Mouse (Mus musculus): ENCODE measurements at regions not wholly inside any gene's neighbourhood (a gene's known extent, or its start where the extent isn't known, plus 50 kb on each side); places are given as distances from the start of the nearest gene placed in this dataset.

- Histone ChIP-seq H3K4me1 (peaks cover 3% of the 10 kb centered on the region), H3K4me2 (no peak overlapping the region), H3K9ac (no peak overlapping the region), H3K36me3 (no peaks in the 10 kb centered on the region), H3K27me3 (replicated peaks) (no peaks in the 10 kb centered on the region), H3K9me3 (replicated peaks) (no peaks in the 10 kb centered on the region), H3K4me3 (no peak overlapping the region), H3K27ac (no peak overlapping the region)
- 55% methylated on average over 3 of the region's 3 CpGs for WGBS (ENCODE audit: insufficient replicate concordance)
- ATAC-seq, result no peak
These were observed 186.8 kb downstream of the Gm10260 start for GRCm38 (mm10) chr13:97573601-97574000.

DNA sequence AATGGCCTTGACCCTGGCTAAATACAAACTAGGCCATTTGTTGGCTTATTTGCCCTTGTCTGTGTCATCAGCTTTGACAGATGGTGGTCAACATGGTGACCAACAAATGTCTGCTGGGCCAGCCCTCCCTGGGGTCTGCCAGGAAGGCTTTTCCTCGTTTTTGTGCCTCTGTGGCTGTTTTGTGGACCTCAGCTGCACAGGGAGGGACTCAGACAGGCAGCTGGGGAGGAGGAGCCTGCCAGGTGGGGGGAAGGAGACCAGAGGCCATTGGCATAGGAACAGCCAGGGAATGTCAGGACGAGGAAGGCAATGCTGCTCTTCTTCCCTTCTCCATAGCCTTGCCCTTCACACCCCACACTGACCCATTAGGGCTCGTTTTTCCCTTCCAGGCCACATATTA lies 188.1 kb downstream of the Gm10260 start:
- Histone ChIP-seq H3K4me2 (no peak overlapping the region), H3K27me3 (replicated peaks) (no peaks in the 10 kb centered on the region), H3K4me1 (no peaks in the 10 kb centered on the region), H3K4me3 (no peak overlapping the region), H3K9me3 (replicated peaks) (no peaks in the 10 kb centered on the region), H3K9ac (no peak overlapping the region), H3K27ac (no peak overlapping the region), H3K36me3 (no peaks in the 10 kb centered on the region)
- 46% methylated on average over 3 of the region's 3 CpGs for WGBS (ENCODE audit: insufficient replicate concordance)
- no peak for ATAC-seq

GRCm38 (mm10) chr13:97570009-97570408 lies 190.4 kb downstream of the Gm10260 start:
- Histone ChIP-seq H3K27ac (no peak overlapping the region), H3K4me2 (no peak overlapping the region), H3K4me3 (no peak overlapping the region), H3K9ac (no peak overlapping the region), H3K4me1 (no peaks in the 10 kb centered on the region), H3K27me3 (replicated peaks) (no peaks in the 10 kb centered on the region), H3K36me3 (no peaks in the 10 kb centered on the region), H3K9me3 (replicated peaks) (no peaks in the 10 kb centered on the region)
- ATAC-seq, result no peak
- 20% methylated on average over 1 of the region's 1 CpGs for WGBS (ENCODE audit: insufficient replicate concordance)

DNA sequence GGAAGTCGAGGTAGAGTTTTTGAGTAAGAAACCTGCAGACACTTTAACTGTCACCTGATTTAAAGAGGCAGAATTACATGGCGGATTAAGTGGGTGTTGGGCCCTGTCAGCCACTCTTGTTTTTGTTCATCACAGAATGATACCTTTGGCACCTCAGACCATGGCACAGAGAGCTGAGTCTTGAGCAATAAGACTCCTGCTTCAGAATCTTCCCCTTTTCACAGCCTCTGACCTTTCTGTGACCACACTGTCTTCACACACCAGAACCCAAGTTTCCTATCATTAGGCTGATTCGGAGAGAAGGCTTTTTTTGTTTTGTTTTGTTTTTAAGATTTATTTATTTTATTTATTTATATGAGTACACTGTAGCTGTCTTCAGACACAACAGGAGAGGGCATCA lies 192.8 kb downstream of the Gm10260 start:
- no peak for ATAC-seq
- 56% methylated on average over 3 of the region's 3 CpGs for WGBS (ENCODE audit: insufficient replicate concordance)
- no peak overlapping the region for H3K4me2 ChIP-seq
- H3K4me3 ChIP-seq, result no peak overlapping the region
- no peak overlapping the region for H3K9ac ChIP-seq
- H3K27me3 ChIP-seq (replicated peaks), result no peaks in the 10 kb centered on the region
- H3K27ac ChIP-seq, result no peak overlapping the region
- H3K4me1 ChIP-seq, result no peaks in the 10 kb centered on the region
- H3K36me3 ChIP-seq, result no peaks in the 10 kb centered on the region
- no peaks in the 10 kb centered on the region for H3K9me3 ChIP-seq (replicated peaks)

- no peak overlapping the region for H3K27ac ChIP-seq
- no peak for ATAC-seq
- 69% methylated on average over 7 of the region's 7 CpGs for WGBS (ENCODE audit: insufficient replicate concordance)
These were observed 194.4 kb downstream of the Gm10260 start for GRCm38 (mm10) chr13:97566071-97566470.

DNA sequence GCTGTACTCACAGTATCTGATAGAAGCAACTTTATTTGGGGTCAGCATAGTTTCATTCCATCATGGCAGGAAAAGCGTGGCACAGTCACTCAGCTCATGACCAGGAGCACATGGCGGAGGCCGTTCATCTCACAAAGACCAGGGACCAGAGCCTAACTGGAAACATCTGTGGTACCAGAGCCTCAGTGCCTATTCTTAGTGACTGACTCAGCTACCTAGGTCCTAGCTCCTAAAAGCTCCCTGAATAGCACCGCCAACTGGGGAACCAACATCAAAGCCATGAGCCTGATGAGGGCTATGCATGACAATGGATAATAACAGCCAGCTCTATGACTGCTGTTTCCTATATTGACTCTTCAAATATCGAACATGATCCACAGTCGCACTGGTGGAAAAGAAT lies 198.2 kb downstream of the Gm10260 start:
- H3K4me1 ChIP-seq, result no peaks in the 10 kb centered on the region
- no peak for ATAC-seq
- WGBS (ENCODE audit: insufficient replicate concordance), result 65% methylated on average over 6 of the region's 6 CpGs
- H3K4me2 ChIP-seq, result no peak overlapping the region
- no peak overlapping the region for H3K27ac ChIP-seq
- H3K9ac ChIP-seq, result no peak overlapping the region
- H3K9me3 ChIP-seq (replicated peaks), result no peaks in the 10 kb centered on the region
- no peaks in the 10 kb centered on the region for H3K36me3 ChIP-seq
- no peaks in the 10 kb centered on the region for H3K27me3 ChIP-seq (replicated peaks)
- no peak overlapping the region for H3K4me3 ChIP-seq

More at GRCm38 (mm10) chr13:97566071-97566470, 194.4 kb downstream of the Gm10260 start:
- Histone ChIP-seq H3K36me3 (no peaks in the 10 kb centered on the region), H3K9me3 (replicated peaks) (no peaks in the 10 kb centered on the region), H3K4me1 (no peaks in the 10 kb centered on the region), H3K27me3 (replicated peaks) (no peaks in the 10 kb centered on the region), H3K9ac (no peak overlapping the region), H3K4me2 (no peak overlapping the region), H3K4me3 (no peak overlapping the region)

DNA sequence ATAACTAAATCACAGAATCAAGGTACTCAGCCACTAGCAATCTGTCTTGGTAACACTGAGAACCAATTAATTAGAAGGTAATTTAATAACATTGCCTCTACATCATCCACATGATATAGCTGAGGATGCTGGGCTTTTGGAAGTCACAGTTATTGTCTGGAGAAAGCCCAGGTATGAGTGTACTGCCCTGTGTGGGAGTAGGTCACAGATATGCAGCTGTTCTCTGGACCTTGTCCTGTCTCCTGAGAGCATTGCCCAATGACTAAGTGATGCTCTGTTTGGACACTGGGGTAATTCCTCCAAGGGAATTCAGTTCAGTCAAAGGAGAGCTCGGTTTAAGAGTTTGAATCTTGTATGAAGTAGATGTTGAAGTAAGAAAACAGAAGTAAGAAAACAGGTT lies 199.6 kb downstream of the Gm10260 start:
- Histone ChIP-seq H3K4me2 (no peak overlapping the region), H3K27ac (no peak overlapping the region), H3K4me1 (no peaks in the 10 kb centered on the region), H3K36me3 (no peaks in the 10 kb centered on the region), H3K4me3 (no peak overlapping the region), H3K9me3 (replicated peaks) (no peaks in the 10 kb centered on the region), H3K9ac (no peak overlapping the region), H3K27me3 (replicated peaks) (no peaks in the 10 kb centered on the region)
- WGBS (ENCODE audit: insufficient replicate concordance), result 38% methylated on average over 1 of the region's 1 CpGs
- ATAC-seq, result no peak

GRCm38 (mm10) chr13:97559611-97560385 lies 200.6 kb downstream of the Gm10260 start:
- Histone ChIP-seq H3K36me3 (no peaks in the 10 kb centered on the region), H3K4me3 (no peak overlapping the region), H3K4me2 (no peak overlapping the region), H3K27me3 (replicated peaks) (no peaks in the 10 kb centered on the region), H3K4me1 (no peaks in the 10 kb centered on the region), H3K9me3 (replicated peaks) (no peaks in the 10 kb centered on the region), H3K9ac (no peak overlapping the region), H3K27ac (no peak overlapping the region)
- 62% methylated on average over 15 of the region's 15 CpGs for WGBS (ENCODE audit: insufficient replicate concordance)
- ATAC-seq, result no peak

DNA sequence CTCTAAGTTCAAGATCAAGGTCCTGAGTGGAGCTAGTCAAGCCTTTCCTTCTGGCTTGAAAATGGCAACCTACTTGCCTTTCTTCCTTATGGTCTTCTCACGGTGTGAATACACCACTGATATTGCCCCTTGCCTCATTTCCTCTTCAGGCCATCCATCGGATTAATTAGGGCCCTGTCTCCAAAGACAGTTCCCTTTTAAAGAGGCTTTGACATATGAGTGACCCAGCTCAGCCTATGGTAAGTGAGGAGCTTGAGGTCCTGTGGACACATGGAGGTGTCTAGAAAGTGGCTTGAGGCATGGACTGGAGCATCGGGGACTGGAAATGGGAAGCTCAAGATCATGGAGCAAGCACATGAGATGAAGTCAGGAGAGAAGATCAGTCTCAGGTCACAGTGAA lies 201.5 kb downstream of the Gm10260 start:
- 57% methylated on average over 3 of the region's 3 CpGs for WGBS (ENCODE audit: insufficient replicate concordance)
- no peak overlapping the region for H3K4me2 ChIP-seq
- no peak overlapping the region for H3K4me3 ChIP-seq
- no peak overlapping the region for H3K9ac ChIP-seq
- ATAC-seq, result no peak
- no peaks in the 10 kb centered on the region for H3K9me3 ChIP-seq (replicated peaks)
- no peak overlapping the region for H3K27ac ChIP-seq
- H3K36me3 ChIP-seq, result no peaks in the 10 kb centered on the region
- H3K27me3 ChIP-seq (replicated peaks), result no peaks in the 10 kb centered on the region
- H3K4me1 ChIP-seq, result no peaks in the 10 kb centered on the region

- Histone ChIP-seq H3K4me3 (no peak overlapping the region), H3K27me3 (replicated peaks) (no peaks in the 10 kb centered on the region), H3K9ac (no peak overlapping the region), H3K27ac (no peak overlapping the region), H3K9me3 (replicated peaks) (no peaks in the 10 kb centered on the region), H3K4me2 (no peak overlapping the region), H3K4me1 (no peaks in the 10 kb centered on the region), H3K36me3 (no peaks in the 10 kb centered on the region)
- no peak for ATAC-seq
- WGBS (ENCODE audit: insufficient replicate concordance), result 63% methylated on average over 3 of the region's 3 CpGs
These were observed 205.1 kb downstream of the Gm10260 start for GRCm38 (mm10) chr13:97555312-97555711.

- Histone ChIP-seq H3K27me3 (replicated peaks) (no peaks in the 10 kb centered on the region), H3K9me3 (replicated peaks) (no peaks in the 10 kb centered on the region), H3K4me3 (no peak overlapping the region), H3K36me3 (no peaks in the 10 kb centered on the region), H3K27ac (no peak overlapping the region), H3K4me2 (no peak overlapping the region), H3K9ac (no peak overlapping the region), H3K4me1 (no peaks in the 10 kb centered on the region)
- 47% methylated on average over 5 of the region's 5 CpGs for whole genome bisulfite sequencing (ENCODE audit: insufficient replicate concordance)
- ATAC-seq, result no peak
These were observed 205.8 kb downstream of the Gm10260 start for GRCm38 (mm10) chr13:97554601-97555000.

DNA sequence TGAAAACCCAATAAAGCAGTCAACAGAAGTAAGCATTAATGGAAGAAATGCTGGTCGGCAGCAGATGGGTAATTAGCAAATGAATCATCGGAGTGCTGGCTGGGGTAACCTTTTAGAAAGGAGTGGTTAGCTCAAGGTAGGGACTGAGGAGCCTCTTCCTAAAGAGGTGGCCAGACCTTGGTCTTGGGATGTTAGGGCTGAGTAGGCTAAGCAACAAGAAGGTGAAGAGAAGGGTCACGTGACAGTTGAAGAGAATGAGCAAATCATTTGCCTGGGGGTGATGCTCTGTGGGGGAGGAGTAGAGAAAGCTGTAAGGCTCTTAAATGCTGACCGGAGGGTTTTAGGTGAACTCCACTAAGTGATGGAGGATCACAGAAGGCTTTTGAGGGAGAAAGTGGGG lies 208.2 kb downstream of the Gm10260 start:
- Histone ChIP-seq H3K27me3 (replicated peaks) (no peaks in the 10 kb centered on the region), H3K9ac (no peak overlapping the region), H3K4me3 (no peak overlapping the region), H3K9me3 (replicated peaks) (no peaks in the 10 kb centered on the region), H3K4me1 (peaks cover 7% of the 10 kb centered on the region; the same call in 1 of the 2 replicates), H3K4me2 (no peak overlapping the region), H3K27ac (no peak overlapping the region), H3K36me3 (no peaks in the 10 kb centered on the region)
- 64% methylated on average over 4 of the region's 4 CpGs for WGBS (ENCODE audit: insufficient replicate concordance)
- no peak for ATAC-seq

- peaks cover 7% of the 10 kb centered on the region; the same call in 1 of the 2 replicates for H3K4me1 ChIP-seq
- H3K4me3 ChIP-seq, result no peak overlapping the region
- no peak overlapping the region for H3K27ac ChIP-seq
- WGBS (ENCODE audit: insufficient replicate concordance), result 59% methylated on average over 3 of the region's 3 CpGs
- no peak overlapping the region for H3K9ac ChIP-seq
- no peak overlapping the region for H3K4me2 ChIP-seq
- no peaks in the 10 kb centered on the region for H3K9me3 ChIP-seq (replicated peaks)
- H3K36me3 ChIP-seq, result no peaks in the 10 kb centered on the region
- no peak for ATAC-seq
- H3K27me3 ChIP-seq (replicated peaks), result no peaks in the 10 kb centered on the region
These were observed 209.6 kb downstream of the Gm10260 start for GRCm38 (mm10) chr13:97550880-97551279.

Measured in liver, embryonic 12.5 days (tissue).